Mouse (Mus musculus) forebrain, embryonic 12.5 days (tissue): ENCODE measurements at regions not wholly inside any gene's neighbourhood (a gene's known extent, or its start where the extent isn't known, plus 50 kb on each side); places are given as distances from the start of the nearest gene placed in this dataset.

Experiments
- ATAC-seq: fragments of 200-750 bp; cut with Nextera tagmentation; 2 replicates; pipeline ENCODE4 v1.8.0; 2017; ENCODE audit warnings: moderate TSS enrichment; ENCODE audit not compliant: low FRiP score
- H3K27ac ChIP-seq: fragments of 300-500 bp; sonication (generic); 2 replicates; pipeline ENCODE4 v1.5.1; 2016; ENCODE audit warnings: mild to moderate bottlenecking
- H3K27me3 ChIP-seq: fragments of 300-500 bp; sonication (generic); 2 replicates; pipeline ENCODE4 v1.6.1; 2016; ENCODE audit warnings: mild to moderate bottlenecking
- H3K36me3 ChIP-seq: fragments of 300-500 bp; sonication (generic); replicated peaks from 2 replicates; pipeline ENCODE4 v1.6.1; 2016; ENCODE audit warnings: mild to moderate bottlenecking
- H3K4me1 ChIP-seq: fragments of 300-500 bp; sonication (generic); 2 replicates; pipeline ENCODE4 v1.6.1; 2016
- H3K4me2 ChIP-seq: fragments of 300-500 bp; sonication (generic); 2 replicates; pipeline ENCODE4 v1.6.1; 2016; ENCODE audit warnings: mild to moderate bottlenecking, moderate library complexity
- H3K4me3 ChIP-seq: fragments of 300-500 bp; sonication (generic); replicated peaks from 2 replicates; pipeline ENCODE4 v1.5.1; 2016; ENCODE audit warnings: mild to moderate bottlenecking
- H3K9ac ChIP-seq: fragments of 300-500 bp; sonication (generic); 2 replicates; pipeline ENCODE4 v1.6.1; 2016; ENCODE audit warnings: mild to moderate bottlenecking
- H3K9me3 ChIP-seq: fragments of 300-500 bp; sonication (generic); 2 replicates; pipeline ENCODE4 v1.6.1; 2016
- WGBS: fragments of 180-500 bp; shearing (Covaris S2); methylation state at CpG from one replicate; pipeline ENCODE4 v1.1.7; 2016; 5-methylcytosine and 5-hydroxymethylcytosine counted together

GRCm38 (mm10) chr8:87268159-87268558 lies 204.2 kb downstream of the Cbln1 start:
- Histone ChIP-seq H3K36me3 (no peaks in the 10 kb centered on the region), H3K4me3 (no peak overlapping the region), H3K4me1 (0 out of 2 replicates have a peak, but pooled peaks cover 4% of the 10 kb centered on the region), H3K4me2 (no peak overlapping the region), H3K9ac (no peak overlapping the region), H3K27me3 (0 out of 2 replicates have a peak, but pooled peaks cover 3% of the 10 kb centered on the region), H3K9me3 (no peaks in the 10 kb centered on the region), H3K27ac (no peak overlapping the region)
- ATAC-seq, result no peak

- Histone ChIP-seq H3K9me3 (no peaks in the 10 kb centered on the region), H3K27ac (no peak overlapping the region), H3K9ac (no peak overlapping the region), H3K4me3 (no peak overlapping the region), H3K36me3 (no peaks in the 10 kb centered on the region), H3K27me3 (peaks cover 3% of the 10 kb centered on the region; the same call in 1 of the 2 replicates), H3K4me1 (0 out of 2 replicates have a peak, but pooled peaks cover 4% of the 10 kb centered on the region), H3K4me2 (no peak overlapping the region)
- ATAC-seq, result no peak
- 1% methylated on average over 2 of the region's 2 CpGs for WGBS
Observed at GRCm38 (mm10) chr8:87264999-87265398, 207.4 kb downstream of the Cbln1 start.

- Histone ChIP-seq H3K9ac (no peak overlapping the region), H3K9me3 (no peaks in the 10 kb centered on the region), H3K27ac (no peak overlapping the region), H3K4me3 (no peak overlapping the region), H3K27me3 (peaks cover 3% of the 10 kb centered on the region; the same call in 1 of the 2 replicates), H3K4me2 (no peak overlapping the region), H3K36me3 (no peaks in the 10 kb centered on the region), H3K4me1 (0 out of 2 replicates have a peak, but pooled peaks cover 4% of the 10 kb centered on the region)
- WGBS, result 90% methylated on average over 2 of the region's 2 CpGs
- ATAC-seq, result no peak
Observed at GRCm38 (mm10) chr8:87260305-87260704, 212.1 kb downstream of the Cbln1 start.

GRCm38 (mm10) chr8:87242681-87243080 lies 229.7 kb downstream of the Cbln1 start:
- no peaks in the 10 kb centered on the region for H3K36me3 ChIP-seq
- no peak overlapping the region for H3K27ac ChIP-seq
- 82% methylated on average over 2 of the region's 2 CpGs for WGBS
- H3K4me1 ChIP-seq, result 0 out of 2 replicates have a peak, but pooled peaks cover under 1% of the 10 kb centered on the region
- no peak overlapping the region for H3K4me3 ChIP-seq
- ATAC-seq, result no peak
- no peaks in the 10 kb centered on the region for H3K9me3 ChIP-seq
- no peak overlapping the region for H3K4me2 ChIP-seq
- no peak overlapping the region for H3K9ac ChIP-seq
- no peaks in the 10 kb centered on the region for H3K27me3 ChIP-seq

- Histone ChIP-seq H3K36me3 (no peaks in the 10 kb centered on the region), H3K9ac (no peak overlapping the region), H3K4me3 (no peak overlapping the region), H3K4me1 (peaks cover 50% of the 10 kb centered on the region), H3K27me3 (no peaks in the 10 kb centered on the region), H3K4me2 (no peak overlapping the region), H3K27ac (no peak overlapping the region), H3K9me3 (no peaks in the 10 kb centered on the region)
- 20% methylated on average over 7 of the region's 7 CpGs for WGBS
- peak; percentile 27; the same call in 1 of the 2 replicates for ATAC-seq
Observed at GRCm38 (mm10) chr8:87237181-87237580, 235.2 kb downstream of the Cbln1 start.

- no peaks in the 10 kb centered on the region for H3K9me3 ChIP-seq
- no peak overlapping the region for H3K27ac ChIP-seq
- 89% methylated on average over 11 of the region's 11 CpGs for WGBS
- no peak overlapping the region for H3K4me2 ChIP-seq
- no peaks in the 10 kb centered on the region for H3K36me3 ChIP-seq
- H3K27me3 ChIP-seq, result no peaks in the 10 kb centered on the region
- ATAC-seq, result no peak
- H3K9ac ChIP-seq, result no peak overlapping the region
- no peak overlapping the region for H3K4me3 ChIP-seq
- H3K4me1 ChIP-seq, result peaks cover 57% of the 10 kb centered on the region
Observed at GRCm38 (mm10) chr8:87236438-87236837, 236.0 kb downstream of the Cbln1 start.

- Histone ChIP-seq H3K4me2 (peak overlapping the region; percentile 39), H3K4me3 (no peak overlapping the region), H3K9ac (no peak overlapping the region), H3K9me3 (no peaks in the 10 kb centered on the region), H3K27me3 (no peaks in the 10 kb centered on the region), H3K4me1 (peaks cover 66% of the 10 kb centered on the region), H3K27ac (peak overlapping the region; percentile 50; the same call in 1 of the 2 replicates), H3K36me3 (no peaks in the 10 kb centered on the region)
- ATAC-seq, result peak; percentile 45
- WGBS, result 44% methylated on average over 18 of the region's 18 CpGs
Observed at GRCm38 (mm10) chr8:87235341-87236075, 236.9 kb downstream of the Cbln1 start.

- WGBS, result 60% methylated on average over 5 of the region's 5 CpGs
- no peak overlapping the region for H3K4me2 ChIP-seq
- peaks cover 70% of the 10 kb centered on the region for H3K4me1 ChIP-seq
- H3K27me3 ChIP-seq, result no peaks in the 10 kb centered on the region
- no peak for ATAC-seq
- no peaks in the 10 kb centered on the region for H3K9me3 ChIP-seq
- H3K36me3 ChIP-seq, result no peaks in the 10 kb centered on the region
- no peak overlapping the region for H3K4me3 ChIP-seq
- H3K9ac ChIP-seq, result no peak overlapping the region
- H3K27ac ChIP-seq, result 0 out of 2 replicates have a peak overlapping the region, but pooled peaks have one; percentile 42
Observed at GRCm38 (mm10) chr8:87234336-87234735, 238.1 kb downstream of the Cbln1 start.

- WGBS, result 41% methylated on average over 10 of the region's 10 CpGs
- Histone ChIP-seq H3K4me2 (peak overlapping the region; percentile 15), H3K4me1 (peaks cover 70% of the 10 kb centered on the region)
Observed at GRCm38 (mm10) chr8:87233805-87234331, 238.5 kb downstream of the Cbln1 start.

GRCm38 (mm10) chr8:87231762-87232161 lies 240.6 kb downstream of the Cbln1 start:
- Histone ChIP-seq H3K4me3 (no peak overlapping the region), H3K27me3 (0 out of 2 replicates have a peak, but pooled peaks cover 4% of the 10 kb centered on the region), H3K9ac (no peak overlapping the region), H3K27ac (no peak overlapping the region), H3K36me3 (no peaks in the 10 kb centered on the region), H3K4me1 (peaks cover 63% of the 10 kb centered on the region), H3K4me2 (no peak overlapping the region), H3K9me3 (no peaks in the 10 kb centered on the region)
- WGBS, result 16% methylated on average over 4 of the region's 4 CpGs
- ATAC-seq, result peak; percentile 44

More at GRCm38 (mm10) chr8:87233805-87234331, 238.5 kb downstream of the Cbln1 start:
- Histone ChIP-seq H3K27ac (0 out of 2 replicates have a peak overlapping the region, but pooled peaks have one; percentile 42), H3K9ac (no peak overlapping the region), H3K36me3 (no peaks in the 10 kb centered on the region), H3K27me3 (no peaks in the 10 kb centered on the region), H3K9me3 (no peaks in the 10 kb centered on the region), H3K4me3 (no peak overlapping the region)
- ATAC-seq, result peak; percentile 27; the same call in 1 of the 2 replicates

- Histone ChIP-seq H3K4me3 (no peak overlapping the region), H3K27me3 (0 out of 2 replicates have a peak, but pooled peaks cover 5% of the 10 kb centered on the region), H3K27ac (no peak overlapping the region), H3K4me1 (peaks cover 47% of the 10 kb centered on the region), H3K36me3 (no peaks in the 10 kb centered on the region), H3K4me2 (no peak overlapping the region), H3K9ac (no peak overlapping the region), H3K9me3 (no peaks in the 10 kb centered on the region)
- ATAC-seq, result no peak
- 88% methylated on average over 4 of the region's 4 CpGs for WGBS
Observed at GRCm38 (mm10) chr8:87230096-87230495, 242.3 kb downstream of the Cbln1 start.

- H3K9ac ChIP-seq, result no peak overlapping the region
- H3K27ac ChIP-seq, result no peak overlapping the region
- peaks cover 38% of the 10 kb centered on the region for H3K4me1 ChIP-seq
- WGBS, result 99% methylated on average over 6 of the region's 6 CpGs
- H3K4me2 ChIP-seq, result no peak overlapping the region
- H3K27me3 ChIP-seq, result 0 out of 2 replicates have a peak, but pooled peaks cover 5% of the 10 kb centered on the region
- H3K4me3 ChIP-seq, result no peak overlapping the region
- no peaks in the 10 kb centered on the region for H3K36me3 ChIP-seq
- H3K9me3 ChIP-seq, result no peaks in the 10 kb centered on the region
- no peak for ATAC-seq
Observed at GRCm38 (mm10) chr8:87229182-87229581, 243.2 kb downstream of the Cbln1 start.
